Mouse (Mus musculus): ENCODE measurements at regions not wholly inside any gene's neighbourhood (a gene's known extent, or its start where the extent isn't known, plus 50 kb on each side); places are given as distances from the start of the nearest gene placed in this dataset.

DNA sequence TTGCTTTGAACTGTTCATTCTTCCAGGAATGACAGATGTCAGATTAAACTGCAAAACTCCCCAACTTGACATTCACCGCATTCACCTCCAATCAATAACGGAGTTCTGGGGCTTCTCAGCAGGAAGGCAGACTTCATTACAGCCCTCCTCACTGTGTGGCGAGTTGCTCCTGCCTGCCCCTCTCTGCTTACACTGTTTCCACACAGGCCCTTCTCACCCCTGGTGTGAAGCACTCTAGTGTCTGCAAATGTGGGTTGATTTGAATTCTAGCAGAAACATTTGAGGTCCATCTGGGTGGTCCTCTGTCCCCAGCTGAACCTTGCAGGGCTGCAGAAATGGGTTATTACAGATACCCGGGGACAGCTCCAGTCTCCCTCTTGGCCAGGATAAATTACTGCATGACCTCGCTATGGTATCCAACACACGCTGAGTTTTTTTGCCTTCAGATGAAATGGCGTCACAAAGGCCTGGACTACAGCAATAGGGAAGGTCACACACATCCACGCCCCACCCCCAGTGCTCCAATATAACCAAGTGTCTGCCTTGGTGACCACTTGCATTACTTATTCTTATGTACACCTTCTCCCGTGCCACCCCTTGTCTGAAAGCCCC lies 145.8 kb downstream of the Rwdd3 start:
- no peak for ATAC-seq (replicated peaks; ENCODE audit: low FRiP score, low TSS enrichment, low read depth)
- 63% methylated on average over 9 of the region's 9 CpGs for WGBS
- Histone ChIP-seq H3K9me3 (ENCODE audit: control insufficient read depth, low read length) (no peaks in the 10 kb centered on the region), H3K4me3 (ENCODE audit: low read depth, low read length) (no peak overlapping the region), H3K36me3 (ENCODE audit: control insufficient read depth, insufficient read depth, low read length) (no peaks in the 10 kb centered on the region), H3K4me1 (replicated peaks; ENCODE audit: control insufficient read depth, insufficient read depth, low read length) (no peaks in the 10 kb centered on the region), H3K9ac (ENCODE audit: low read length) (no peak overlapping the region), H3K4me2 (ENCODE audit: low read length) (no peak overlapping the region), H3K27me3 (replicated peaks; ENCODE audit: control insufficient read depth, insufficient read depth, low read length) (no peaks in the 10 kb centered on the region), H3K27ac (ENCODE audit: low read depth) (no peak overlapping the region)
- DNase-seq (ENCODE audit: low spot score): no peak

DNA sequence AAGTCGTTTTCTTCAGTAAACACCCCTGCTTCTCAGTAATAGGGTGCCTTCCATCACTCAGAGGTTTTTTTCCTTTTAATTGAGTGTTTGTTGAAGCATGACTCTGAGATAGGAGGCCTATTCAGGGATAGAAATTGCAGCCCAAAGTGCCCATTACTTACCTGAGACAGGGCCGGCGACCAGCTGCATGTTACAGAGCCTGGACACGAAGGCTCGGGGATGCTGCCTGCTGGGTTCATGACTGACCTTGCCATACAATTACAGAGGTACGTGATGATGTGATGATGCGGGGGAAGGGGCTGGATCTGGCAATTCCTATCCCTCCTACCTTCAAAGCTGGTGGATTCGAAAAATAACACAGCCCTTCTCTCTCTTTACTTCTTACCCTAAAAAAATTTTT lies 146.7 kb downstream of the Rwdd3 start:
- no peaks in the 10 kb centered on the region for H3K9me3 ChIP-seq (ENCODE audit: control insufficient read depth, low read length)
- no peak for ATAC-seq (replicated peaks; ENCODE audit: low FRiP score, low TSS enrichment, low read depth)
- H3K36me3 ChIP-seq (ENCODE audit: control insufficient read depth, insufficient read depth, low read length): no peaks in the 10 kb centered on the region
- no peak overlapping the region for H3K4me2 ChIP-seq (ENCODE audit: low read length)
- DNase-seq (ENCODE audit: low spot score): no peak
- WGBS: 55% methylated on average over 8 of the region's 8 CpGs
- no peak overlapping the region for H3K4me3 ChIP-seq (ENCODE audit: low read depth, low read length)
- no peak overlapping the region for H3K27ac ChIP-seq (ENCODE audit: low read depth)
- H3K27me3 ChIP-seq (replicated peaks; ENCODE audit: control insufficient read depth, insufficient read depth, low read length): no peaks in the 10 kb centered on the region
- no peak overlapping the region for H3K9ac ChIP-seq (ENCODE audit: low read length)
- H3K4me1 ChIP-seq (replicated peaks; ENCODE audit: control insufficient read depth, insufficient read depth, low read length): no peaks in the 10 kb centered on the region

DNA sequence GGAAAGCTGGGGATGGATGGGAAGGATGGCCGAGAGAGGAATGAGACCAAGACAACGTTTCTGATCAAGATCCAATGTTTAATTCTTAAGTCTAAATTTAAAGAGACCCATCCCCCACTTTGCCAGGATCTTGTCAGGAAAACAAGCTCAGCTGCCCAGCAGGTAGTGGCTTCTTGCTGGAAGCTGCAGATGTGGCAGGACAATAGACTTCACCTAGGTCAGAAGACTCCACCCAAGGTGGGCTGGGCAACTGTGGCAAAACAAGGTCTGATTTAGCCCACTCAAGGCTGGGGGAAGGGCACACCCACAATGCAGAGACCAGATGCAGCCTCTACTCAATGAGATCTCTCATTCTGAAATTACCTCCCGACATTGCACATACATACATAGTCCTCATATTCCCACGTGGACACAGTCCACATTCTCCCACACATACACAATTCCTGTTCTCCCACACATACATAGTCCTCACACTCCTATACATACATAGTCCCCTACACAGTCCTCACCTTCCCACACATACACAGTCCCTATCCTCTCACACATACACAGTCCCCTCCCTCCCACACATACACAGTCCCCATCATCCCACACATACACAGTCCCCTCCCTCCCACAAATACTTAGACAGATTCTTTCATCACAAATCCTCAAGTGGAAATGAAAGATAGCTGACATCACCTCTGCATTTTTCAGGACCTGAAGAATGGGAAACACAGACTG lies 150.2 kb downstream of the Rwdd3 start:
- WGBS: 80% methylated on average over 4 of the region's 4 CpGs
- no peak for ATAC-seq (replicated peaks; ENCODE audit: low FRiP score, low TSS enrichment, low read depth)
- H3K4me3 ChIP-seq (ENCODE audit: low read depth, low read length): no peak overlapping the region

DNA sequence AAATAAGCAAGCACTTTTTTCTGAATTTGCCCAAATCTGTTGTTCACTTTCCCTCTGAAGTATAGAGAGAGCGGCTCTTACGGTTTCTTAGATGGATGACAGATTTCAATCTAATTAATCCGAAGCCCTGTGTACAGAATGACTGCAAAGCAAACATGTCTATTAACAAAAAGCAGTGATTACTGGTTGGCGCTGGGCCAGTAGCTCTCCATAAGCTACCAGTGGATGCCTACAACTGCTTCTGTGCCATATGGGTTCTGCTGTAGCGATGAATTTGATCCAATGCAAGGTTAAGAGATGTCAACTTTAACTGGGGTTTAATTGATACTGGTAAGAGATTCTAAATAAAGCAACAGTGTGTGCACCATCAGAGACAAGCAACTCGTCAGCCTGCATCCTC lies 162.3 kb downstream of the Rwdd3 start:
- ATAC-seq (replicated peaks; ENCODE audit: low FRiP score, low TSS enrichment, low read depth) (no peak), DNase-seq (ENCODE audit: low spot score) (no peak)
- no peak overlapping the region for H3K27ac ChIP-seq (ENCODE audit: low read depth)
- 77% methylated on average over 6 of the region's 6 CpGs for WGBS
- no peak overlapping the region for H3K9ac ChIP-seq (ENCODE audit: low read length)
- H3K36me3 ChIP-seq (ENCODE audit: control insufficient read depth, insufficient read depth, low read length): no peaks in the 10 kb centered on the region
- no peak overlapping the region for H3K4me3 ChIP-seq (ENCODE audit: low read depth, low read length)
- no peak overlapping the region for H3K4me2 ChIP-seq (ENCODE audit: low read length)
- H3K9me3 ChIP-seq (ENCODE audit: control insufficient read depth, low read length): no peaks in the 10 kb centered on the region
- no peaks in the 10 kb centered on the region for H3K27me3 ChIP-seq (replicated peaks; ENCODE audit: control insufficient read depth, insufficient read depth, low read length)
- H3K4me1 ChIP-seq (replicated peaks; ENCODE audit: control insufficient read depth, insufficient read depth, low read length): no peaks in the 10 kb centered on the region

More for the DNA sequence above, 150.2 kb downstream of the Rwdd3 start:
- no peaks in the 10 kb centered on the region for H3K9me3 ChIP-seq (ENCODE audit: control insufficient read depth, low read length)
- H3K4me1 ChIP-seq (replicated peaks; ENCODE audit: control insufficient read depth, insufficient read depth, low read length): no peaks in the 10 kb centered on the region
- H3K9ac ChIP-seq (ENCODE audit: low read length): no peak overlapping the region
- no peak overlapping the region for H3K27ac ChIP-seq (ENCODE audit: low read depth)
- no peak for DNase-seq (ENCODE audit: low spot score)
- H3K4me2 ChIP-seq (ENCODE audit: low read length): no peak overlapping the region
- no peaks in the 10 kb centered on the region for H3K27me3 ChIP-seq (replicated peaks; ENCODE audit: control insufficient read depth, insufficient read depth, low read length)
- no peaks in the 10 kb centered on the region for H3K36me3 ChIP-seq (ENCODE audit: control insufficient read depth, insufficient read depth, low read length)

GRCm38 (mm10) chr3:120983556-120984270 lies 187.8 kb downstream of the Rwdd3 start:
- Histone ChIP-seq H3K4me3 (ENCODE audit: low read depth, low read length) (no peak overlapping the region), H3K9me3 (ENCODE audit: control insufficient read depth, low read length) (no peaks in the 10 kb centered on the region), H3K36me3 (ENCODE audit: control insufficient read depth, insufficient read depth, low read length) (no peaks in the 10 kb centered on the region), H3K27ac (ENCODE audit: low read depth) (no peak overlapping the region), H3K4me2 (ENCODE audit: low read length) (no peak overlapping the region), H3K9ac (ENCODE audit: low read length) (no peak overlapping the region), H3K4me1 (replicated peaks; ENCODE audit: control insufficient read depth, insufficient read depth, low read length) (no peaks in the 10 kb centered on the region), H3K27me3 (replicated peaks; ENCODE audit: control insufficient read depth, insufficient read depth, low read length) (no peaks in the 10 kb centered on the region)
- 63% methylated on average over 17 of the region's 17 CpGs for WGBS
- DNase-seq (ENCODE audit: low spot score): no peak
- ATAC-seq (replicated peaks; ENCODE audit: low FRiP score, low TSS enrichment, low read depth): no peak

- no peaks in the 10 kb centered on the region for H3K4me1 ChIP-seq (replicated peaks; ENCODE audit: control insufficient read depth, insufficient read depth, low read length)
- no peak overlapping the region for H3K4me3 ChIP-seq (ENCODE audit: low read depth, low read length)
- whole genome bisulfite sequencing: 40% methylated on average over 10 of the region's 10 CpGs
- no peaks in the 10 kb centered on the region for H3K36me3 ChIP-seq (ENCODE audit: control insufficient read depth, insufficient read depth, low read length)
- ATAC-seq (replicated peaks; ENCODE audit: low FRiP score, low TSS enrichment, low read depth): no peak
- H3K27me3 ChIP-seq (replicated peaks; ENCODE audit: control insufficient read depth, insufficient read depth, low read length): no peaks in the 10 kb centered on the region
- no peak overlapping the region for H3K9ac ChIP-seq (ENCODE audit: low read length)
- H3K4me2 ChIP-seq (ENCODE audit: low read length): no peak overlapping the region
- DNase-seq (ENCODE audit: low spot score): no peak
- no peak overlapping the region for H3K27ac ChIP-seq (ENCODE audit: low read depth)
- H3K9me3 ChIP-seq (ENCODE audit: control insufficient read depth, low read length): no peaks in the 10 kb centered on the region
These were observed 188.5 kb downstream of the Rwdd3 start for GRCm38 (mm10) chr3:120982795-120983555.

GRCm38 (mm10) chr3:120982218-120982617 lies 189.3 kb downstream of the Rwdd3 start:
- H3K9me3 ChIP-seq (ENCODE audit: control insufficient read depth, low read length): no peaks in the 10 kb centered on the region
- ATAC-seq (replicated peaks; ENCODE audit: low FRiP score, low TSS enrichment, low read depth): no peak
- no peak overlapping the region for H3K4me3 ChIP-seq (ENCODE audit: low read depth, low read length)
- DNase-seq (ENCODE audit: low spot score): no peak
- WGBS: 33% methylated on average over 4 of the region's 4 CpGs
- H3K27ac ChIP-seq (ENCODE audit: low read depth): no peak overlapping the region
- no peaks in the 10 kb centered on the region for H3K27me3 ChIP-seq (replicated peaks; ENCODE audit: control insufficient read depth, insufficient read depth, low read length)
- no peak overlapping the region for H3K4me2 ChIP-seq (ENCODE audit: low read length)
- no peaks in the 10 kb centered on the region for H3K36me3 ChIP-seq (ENCODE audit: control insufficient read depth, insufficient read depth, low read length)
- no peaks in the 10 kb centered on the region for H3K4me1 ChIP-seq (replicated peaks; ENCODE audit: control insufficient read depth, insufficient read depth, low read length)
- no peak overlapping the region for H3K9ac ChIP-seq (ENCODE audit: low read length)

- WGBS: 78% methylated on average over 14 of the region's 14 CpGs
- no peak overlapping the region for H3K4me3 ChIP-seq (ENCODE audit: low read depth, low read length)
- H3K27me3 ChIP-seq (replicated peaks; ENCODE audit: control insufficient read depth, insufficient read depth, low read length): no peaks in the 10 kb centered on the region
- no peaks in the 10 kb centered on the region for H3K9me3 ChIP-seq (ENCODE audit: control insufficient read depth, low read length)
- no peak overlapping the region for H3K27ac ChIP-seq (ENCODE audit: low read depth)
- no peaks in the 10 kb centered on the region for H3K36me3 ChIP-seq (ENCODE audit: control insufficient read depth, insufficient read depth, low read length)
- ATAC-seq (replicated peaks; ENCODE audit: low FRiP score, low TSS enrichment, low read depth) (no peak), DNase-seq (ENCODE audit: low spot score) (no peak)
- H3K4me1 ChIP-seq (replicated peaks; ENCODE audit: control insufficient read depth, insufficient read depth, low read length): no peaks in the 10 kb centered on the region
- H3K9ac ChIP-seq (ENCODE audit: low read length): no peak overlapping the region
- H3K4me2 ChIP-seq (ENCODE audit: low read length): no peak overlapping the region
These were observed 200.6 kb downstream of the Rwdd3 start for GRCm38 (mm10) chr3:120970746-120971466.
